Mouse (Mus musculus): ENCODE data around the gene Dnaaf2. TPM values are rescaled to one million over a fixed set of nuclear protein-coding genes. Genes with fewer than 3 reads are reported as not detected.
A peak's percentile ranks its signal among the peaks of the same experiment; 100 is the strongest.

The Dnaaf2 gene
- total RNA-seq (2021) (under 1 TPM; 0.89 to 0.97 TPM), polyA plus RNA-seq (2012; rRNA removed) (1.1 and 1.6 TPM in 2 replicates)
- long read RNA-seq, transcript Dnaaf2-201 (3 exons, 3,390 nt): major isoform, 11 of 11 reads
- long read RNA-seq, partial matches to known transcripts: 0 of 11 reads
- long read RNA-seq, other reads (novel, unspliced or antisense): 0 of 11 reads

- peak; percentile 89 for DNase-seq
Observed at GRCm38 (mm10) chr12:69198164-69198535, at the start of gene Dnaaf2. Gene Dnaaf2, minus strand, starts transcription at chr12:69198429.

- DNase-seq: peak; percentile 85
Observed at GRCm38 (mm10) chr12:69241771-69242431, 43.7 kb upstream of the Dnaaf2 start.

GRCm38 (mm10) chr12:69241405-69241770 is 43.2 kb upstream of the Dnaaf2 start:
- no peak for DNase-seq

- no peak for DNase-seq
Observed at GRCm38 (mm10) chr12:69240876-69241275, 42.6 kb upstream of the Dnaaf2 start, which contains the start of gene Klhdc1. Gene Klhdc1, plus strand, starts transcription at chr12:69241176.

- no peak for DNase-seq
Observed at GRCm38 (mm10) chr12:69238284-69238683, 40.1 kb upstream of the Dnaaf2 start.

GRCm38 (mm10) chr12:69235782-69236181 is 37.6 kb upstream of the Dnaaf2 start:
- no peak for DNase-seq

GRCm38 (mm10) chr12:69229251-69229650 is 31.0 kb upstream of the Dnaaf2 start:
- no peak for DNase-seq

GRCm38 (mm10) chr12:69227776-69228466 is 29.7 kb upstream of the Dnaaf2 start, which contains the start of gene Pole2:
Gene Pole2, minus strand, starts transcription at chr12:69228195.
- peak; percentile 94 for DNase-seq

- no peak for DNase-seq
Observed at GRCm38 (mm10) chr12:69220613-69221277, 22.5 kb upstream of the Dnaaf2 start.

GRCm38 (mm10) chr12:69216587-69216986 is 18.4 kb upstream of the Dnaaf2 start:
- DNase-seq: no peak

GRCm38 (mm10) chr12:69215000-69215785 is 17.0 kb upstream of the Dnaaf2 start:
- DNase-seq: peak; percentile 81

GRCm38 (mm10) chr12:69214393-69214792 is 16.2 kb upstream of the Dnaaf2 start:
- DNase-seq: no peak

GRCm38 (mm10) chr12:69213186-69213777 is 15.1 kb upstream of the Dnaaf2 start:
- DNase-seq: no peak

- DNase-seq: no peak
Observed at GRCm38 (mm10) chr12:69211057-69211456, 12.8 kb upstream of the Dnaaf2 start.

GRCm38 (mm10) chr12:69210056-69210979 is 12.1 kb upstream of the Dnaaf2 start:
- no peak for DNase-seq

GRCm38 (mm10) chr12:69208520-69208919 is 10.3 kb upstream of the Dnaaf2 start:
- no peak for DNase-seq

- DNase-seq: no peak
Observed at GRCm38 (mm10) chr12:69207926-69208325, 9.7 kb upstream of the Dnaaf2 start.

GRCm38 (mm10) chr12:69207396-69207795 is 9.2 kb upstream of the Dnaaf2 start:
- DNase-seq: no peak

GRCm38 (mm10) chr12:69204052-69204833 is 6.0 kb upstream of the Dnaaf2 start, which contains the start of gene Gm49384:
Gene Gm49384, minus strand, starts transcription at chr12:69204267.
- DNase-seq: no peak

Measured in adrenal gland, adult 2 months (tissue).